Mouse (Mus musculus) neural tube, embryonic 14.5 days (tissue): ENCODE results near the gene Col1a2. TPM values are rescaled to one million over a fixed set of nuclear protein-coding genes. Genes with fewer than 3 reads are reported as not detected.

Experiments used
- ATAC-seq: fragments of 200-750 bp; cut with Nextera tagmentation; 2 replicates; pipeline ENCODE4 v1.8.0; 2017; ENCODE audit warnings: low read depth, mild to moderate bottlenecking, moderate TSS enrichment, moderate library complexity
- H3K27ac ChIP-seq: fragments of 300-500 bp; sonication (generic); 2 replicates; pipeline ENCODE4 v1.5.1; 2014; ENCODE audit warnings: low read depth, mild to moderate bottlenecking, control low read depth, low read length, moderate library complexity, mixed read lengths
- H3K27me3 ChIP-seq: fragments of 300-500 bp; sonication (generic); 2 replicates; pipeline ENCODE4 v1.6.1; 2014; ENCODE audit warnings: low read length; ENCODE audit not compliant: control insufficient read depth, insufficient read depth
- H3K36me3 ChIP-seq: fragments of 300-500 bp; sonication (generic); 2 replicates; pipeline ENCODE4 v1.6.1; 2014; ENCODE audit warnings: low read length, mixed read lengths; ENCODE audit not compliant: control insufficient read depth, insufficient read depth
- H3K4me1 ChIP-seq: fragments of 300-500 bp; sonication (generic); 2 replicates; pipeline ENCODE4 v1.6.1; 2014; ENCODE audit warnings: low read length; ENCODE audit not compliant: control insufficient read depth, insufficient read depth
- H3K4me2 ChIP-seq: fragments of 300-500 bp; sonication (generic); 2 replicates; pipeline ENCODE4 v1.6.1; 2014; ENCODE audit warnings: mild to moderate bottlenecking, low read depth, low read length, control low read depth
- H3K4me3 ChIP-seq: fragments of 300-500 bp; sonication (generic); 2 replicates; pipeline ENCODE4 v1.5.1; 2014; ENCODE audit warnings: low read depth, low read length, control low read depth, mixed read lengths
- H3K9ac ChIP-seq: fragments of 300-500 bp; sonication (generic); replicated peaks from 2 replicates; pipeline ENCODE4 v1.6.1; 2014; ENCODE audit warnings: low read depth, mild to moderate bottlenecking, control low read depth, low read length, mixed read lengths
- H3K9me3 ChIP-seq: fragments of 300-500 bp; sonication (generic); 2 replicates; pipeline ENCODE4 v1.6.1; 2016; ENCODE audit warnings: low read length; ENCODE audit not compliant: control insufficient read depth
- WGBS: fragments of 180-500 bp; shearing (Covaris S2); extraction: QIAGEN DNeasy Blood & Tissue Kit; methylation state at CpG from one replicate; pipeline ENCODE4 v1.1.7; 2014; 5-methylcytosine and 5-hydroxymethylcytosine counted together
- polyA plus RNA-seq: library from polyadenylated mRNA; unstranded; fragments of >200 nt; fragmentation: Nextera tagmentation; extraction: Ambion mirVana; gene quantifications from 2 replicates; pipeline ENCODE4 v1.2.1, GENCODE M21; 2014

Col1a2 gene
- polyA plus RNA-seq, 1 experiment from 2014 or later = 7.8 TPM

DNA sequence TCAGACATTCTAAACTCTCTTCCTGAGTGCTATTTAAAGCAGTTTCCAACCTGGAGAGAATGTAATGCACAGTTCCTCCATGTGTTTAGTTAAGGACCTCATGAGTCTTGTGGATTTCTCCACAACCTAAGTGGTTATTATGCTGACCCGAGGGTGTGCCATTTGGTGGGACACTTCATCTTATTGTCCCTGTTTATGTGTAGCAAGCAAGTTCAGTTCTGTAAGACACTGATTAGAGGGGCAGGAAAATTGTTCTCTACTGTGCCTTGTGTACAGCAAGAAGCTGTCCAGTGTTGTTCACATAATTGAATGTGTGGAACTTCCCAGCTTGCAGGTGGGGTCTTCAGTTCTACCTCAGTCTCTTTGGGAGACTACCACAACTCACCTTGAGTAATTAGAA, 15.6 kb upstream of the Col1a2 start:
- Histone ChIP-seq H3K4me1 (no peaks in the 10 kb centered on the region), H3K36me3 (no peaks in the 10 kb centered on the region), H3K4me2 (no peak overlapping the region), H3K9me3 (no peaks in the 10 kb centered on the region), H3K9ac (no peak overlapping the region), H3K27ac (no peak overlapping the region), H3K4me3 (no peak overlapping the region), H3K27me3 (no peaks in the 10 kb centered on the region)
- 79% methylated on average over 1 of the region's 1 CpGs for WGBS
- ATAC-seq = no peak; the same call in 1 of the 2 replicates

DNA sequence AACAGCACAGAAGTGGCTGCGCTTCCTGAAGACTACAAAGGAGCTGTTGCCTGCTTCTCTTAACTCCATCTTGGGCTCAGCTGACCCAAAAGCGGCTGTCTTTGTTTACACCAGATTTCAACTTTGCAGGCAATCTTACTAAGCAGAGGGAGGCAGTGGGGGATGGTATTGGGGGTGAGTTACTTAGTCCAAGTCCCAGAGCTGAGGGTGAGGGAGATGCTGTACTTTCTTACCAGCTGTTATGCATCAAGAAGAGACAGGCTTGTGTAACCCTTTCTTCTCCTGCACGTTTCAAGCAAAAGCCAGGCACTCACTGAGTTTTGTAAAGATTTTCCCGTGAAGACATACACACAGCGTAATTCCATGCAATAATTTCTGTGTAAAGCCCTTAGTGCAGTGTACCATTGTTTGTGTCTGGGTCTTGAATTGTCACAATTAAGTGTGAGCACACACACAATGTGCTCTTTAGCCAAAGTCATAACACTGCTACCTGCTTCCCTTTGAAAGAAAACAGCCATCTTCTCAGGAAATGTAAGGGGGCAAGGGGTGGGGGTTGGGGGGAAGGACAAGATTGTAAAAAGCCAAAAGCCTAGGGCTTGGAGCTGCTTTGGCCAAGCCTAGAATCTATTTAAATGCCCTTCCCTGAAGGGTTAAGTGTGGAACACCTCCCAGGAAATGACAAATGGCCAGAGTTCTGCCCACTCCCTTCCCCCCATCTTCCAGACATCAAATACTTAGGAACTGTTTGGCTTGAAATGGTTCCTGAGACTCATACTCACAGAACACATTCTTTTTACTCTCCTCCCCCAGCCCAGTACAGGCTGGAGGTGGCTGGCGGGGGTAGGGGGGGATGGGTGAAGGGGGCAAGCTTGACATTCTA, 15.0 kb upstream of the Col1a2 start:
- WGBS = 50% methylated on average over 6 of the region's 6 CpGs
- Histone ChIP-seq H3K4me2 (no peak overlapping the region), H3K36me3 (no peaks in the 10 kb centered on the region), H3K4me1 (no peaks in the 10 kb centered on the region), H3K27me3 (no peaks in the 10 kb centered on the region), H3K4me3 (no peak overlapping the region), H3K27ac (no peak overlapping the region), H3K9ac (no peak overlapping the region), H3K9me3 (no peaks in the 10 kb centered on the region)
- ATAC-seq = no peak; the same call in 1 of the 2 replicates

DNA sequence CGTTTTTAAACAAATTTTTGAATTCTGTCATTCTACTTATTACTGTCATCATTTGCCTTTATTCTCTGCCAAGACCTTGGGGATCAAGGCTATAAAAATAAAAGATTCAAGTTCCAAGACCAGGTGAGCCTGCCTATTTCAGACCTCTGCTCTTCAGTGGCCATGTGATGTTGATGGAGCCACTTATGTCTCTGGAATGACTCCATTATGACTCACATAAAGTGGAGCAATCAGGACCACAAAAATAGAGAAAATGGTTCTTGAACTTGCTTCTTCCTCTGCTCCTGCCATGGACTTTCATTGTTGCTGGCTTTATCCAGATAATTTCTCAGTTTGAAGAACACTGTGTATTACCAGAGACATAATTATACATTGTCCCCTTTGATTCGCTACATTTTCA, 10.9 kb upstream of the Col1a2 start:
- Histone ChIP-seq H3K36me3 (no peaks in the 10 kb centered on the region), H3K4me3 (no peak overlapping the region), H3K27me3 (no peaks in the 10 kb centered on the region), H3K27ac (no peak overlapping the region), H3K4me1 (no peaks in the 10 kb centered on the region), H3K9ac (no peak overlapping the region), H3K4me2 (no peak overlapping the region), H3K9me3 (no peaks in the 10 kb centered on the region)
- ATAC-seq = no peak
- 79% methylated on average over 2 of the region's 2 CpGs for WGBS

DNA sequence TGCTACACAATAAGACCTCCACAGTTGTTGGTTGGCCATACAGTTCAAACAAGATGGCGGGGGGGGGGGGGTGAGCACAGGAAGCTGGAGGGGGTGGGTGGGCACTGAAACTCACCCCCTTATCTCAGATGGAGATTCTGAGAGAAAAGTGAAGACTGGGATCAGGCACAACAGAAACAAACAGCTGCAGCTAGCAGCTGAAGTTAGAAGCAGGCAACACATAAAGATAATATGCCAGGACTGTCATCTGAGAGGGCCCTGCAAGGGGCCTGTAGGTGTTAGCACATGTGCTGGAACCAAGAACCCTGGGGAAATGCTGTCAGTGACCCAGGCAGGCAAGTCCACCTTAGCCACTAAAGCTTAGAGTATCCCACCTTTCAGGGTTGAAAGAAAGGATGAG, 8.2 kb upstream of the Col1a2 start:
- no peaks in the 10 kb centered on the region for H3K9me3 ChIP-seq
- 79% methylated on average over 1 of the region's 1 CpGs for WGBS
- no peak for ATAC-seq
- H3K36me3 ChIP-seq = no peaks in the 10 kb centered on the region
- no peak overlapping the region for H3K9ac ChIP-seq
- H3K4me1 ChIP-seq = no peaks in the 10 kb centered on the region
- H3K4me2 ChIP-seq = no peak overlapping the region
- no peak overlapping the region for H3K4me3 ChIP-seq
- no peak overlapping the region for H3K27ac ChIP-seq
- H3K27me3 ChIP-seq = no peaks in the 10 kb centered on the region

DNA sequence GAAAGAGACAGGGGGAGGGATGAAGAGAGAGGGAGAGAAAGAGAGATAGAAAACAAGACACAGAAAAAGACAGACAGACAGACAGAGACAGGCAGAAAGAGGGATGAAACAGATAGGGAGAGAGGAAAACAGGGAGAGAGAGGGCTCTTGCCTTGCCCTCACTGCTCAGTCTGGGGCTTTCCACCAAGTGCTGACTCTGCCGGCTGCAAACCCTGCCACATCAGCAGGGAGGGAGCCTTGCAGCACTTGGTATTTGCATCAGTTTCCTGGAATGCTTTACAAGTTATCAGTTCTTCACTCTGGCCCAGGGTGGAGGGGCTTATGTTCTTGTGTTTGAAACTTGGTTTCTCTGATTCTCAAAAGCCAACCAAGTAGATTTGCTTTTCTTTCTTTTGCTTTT, 1.5 kb upstream of the Col1a2 start:
- 5% methylated on average over 1 of the region's 1 CpGs for WGBS
- Histone ChIP-seq H3K9ac (no peak overlapping the region), H3K36me3 (no peaks in the 10 kb centered on the region), H3K4me2 (no peak overlapping the region), H3K9me3 (no peaks in the 10 kb centered on the region), H3K27ac (no peak overlapping the region), H3K4me1 (peaks cover 6% of the 10 kb centered on the region), H3K4me3 (no peak overlapping the region), H3K27me3 (no peaks in the 10 kb centered on the region; the same call in 1 of the 2 replicates)
- ATAC-seq = no peak

DNA sequence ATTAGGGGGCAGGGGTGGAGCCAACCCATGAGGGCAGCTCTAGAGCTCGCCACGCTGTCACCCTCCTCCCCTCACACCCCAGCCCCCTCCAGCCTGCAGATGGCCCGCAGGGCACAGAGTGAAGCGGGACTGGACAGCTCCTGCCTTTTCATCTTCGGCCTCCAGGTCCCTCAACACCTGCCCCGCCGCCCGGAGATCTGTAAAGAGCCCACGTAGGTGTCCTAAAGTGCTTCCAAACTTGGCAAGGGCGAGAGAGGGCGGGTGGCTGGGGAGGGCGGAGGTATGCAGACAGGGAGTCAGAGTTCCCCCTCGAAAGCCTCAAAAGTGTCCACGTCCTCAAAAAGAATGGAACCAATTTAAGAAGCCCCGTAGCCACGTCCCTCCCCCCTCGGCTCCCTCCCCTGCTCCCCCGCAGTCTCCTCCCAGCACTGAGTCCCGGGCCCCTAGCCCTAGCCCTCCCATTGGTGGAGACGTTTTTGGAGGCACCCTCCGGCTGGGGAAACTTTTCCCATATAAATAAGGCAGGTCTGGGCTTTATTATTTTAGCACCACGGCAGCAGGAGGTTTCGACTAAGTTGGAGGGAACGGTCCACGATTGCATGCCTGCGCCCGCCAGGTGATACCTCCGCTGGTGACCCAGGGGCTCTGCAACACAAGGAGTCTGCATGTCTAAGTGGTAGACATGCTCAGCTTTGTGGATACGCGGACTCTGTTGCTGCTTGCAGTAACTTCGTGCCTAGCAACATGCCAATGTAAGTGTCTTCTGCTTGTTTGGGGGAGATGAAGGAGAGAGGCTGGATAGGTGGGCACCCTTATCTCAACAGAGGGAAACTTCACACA, 764 bp downstream of the Col1a2 start:
- Histone ChIP-seq H3K27ac (no peak overlapping the region), H3K27me3 (no peaks in the 10 kb centered on the region; the same call in 1 of the 2 replicates), H3K4me2 (peak overlapping the region; percentile 59), H3K4me1 (peaks cover 6% of the 10 kb centered on the region), H3K9me3 (no peaks in the 10 kb centered on the region), H3K36me3 (no peaks in the 10 kb centered on the region), H3K4me3 (peak overlapping the region; percentile 26), H3K9ac (peak overlapping the region; percentile 8; the same call in 1 of the 2 replicates)
- under 1% methylated on average over 30 of the region's 31 CpGs for WGBS
- ATAC-seq = peak; percentile 77

DNA sequence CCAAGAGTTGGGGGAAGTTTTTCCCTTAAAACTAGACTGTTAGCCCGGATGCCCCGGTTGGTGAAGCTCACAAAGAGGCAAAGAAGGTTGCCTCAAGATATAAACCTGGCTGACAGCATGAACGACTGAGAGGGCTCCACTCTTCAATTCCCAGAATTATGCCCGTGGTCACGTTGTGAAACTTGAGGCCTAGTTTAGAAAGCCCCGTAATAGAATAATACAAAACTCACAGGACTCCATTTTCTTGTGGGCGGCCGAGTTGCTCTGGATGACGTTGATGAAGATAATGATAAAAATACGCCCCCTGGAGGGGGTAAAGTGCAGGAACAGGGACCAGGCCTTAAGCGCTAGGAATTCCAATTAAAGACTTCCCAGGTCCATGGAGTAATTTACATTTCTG, 1.5 kb downstream of the Col1a2 start:
- Histone ChIP-seq H3K4me2 (peak overlapping the region; percentile 59), H3K36me3 (no peaks in the 10 kb centered on the region), H3K27me3 (no peaks in the 10 kb centered on the region; the same call in 1 of the 2 replicates), H3K4me1 (peaks cover 6% of the 10 kb centered on the region), H3K9me3 (no peaks in the 10 kb centered on the region), H3K27ac (no peak overlapping the region), H3K9ac (no peak overlapping the region), H3K4me3 (peak overlapping the region; percentile 26)
- ATAC-seq = no peak
- 7% methylated on average over 11 of the region's 11 CpGs for WGBS

DNA sequence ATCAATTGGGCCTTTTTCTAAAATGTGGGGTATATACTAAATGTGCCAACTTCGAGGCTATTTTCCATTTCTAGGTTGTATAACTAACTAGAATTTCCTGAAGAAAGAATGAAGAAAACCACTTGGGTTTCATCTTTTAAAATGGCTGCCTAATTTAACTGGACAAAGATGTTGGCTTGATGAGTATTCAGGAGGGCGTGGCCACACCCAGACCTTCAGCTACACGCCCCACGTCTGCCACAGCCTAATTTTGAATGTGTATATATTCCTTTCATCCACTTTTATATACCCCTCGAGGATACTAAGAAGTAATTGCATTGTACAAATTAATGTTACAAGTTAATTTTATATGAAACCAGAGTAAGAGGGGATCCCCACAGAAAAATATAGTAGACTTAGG, 2.2 kb downstream of the Col1a2 start:
- no peaks in the 10 kb centered on the region for H3K36me3 ChIP-seq
- H3K9ac ChIP-seq = no peak overlapping the region
- no peak overlapping the region for H3K27ac ChIP-seq
- ATAC-seq = no peak
- no peaks in the 10 kb centered on the region; the same call in 1 of the 2 replicates for H3K27me3 ChIP-seq
- 70% methylated on average over 5 of the region's 5 CpGs for WGBS
- no peak overlapping the region for H3K4me2 ChIP-seq
- peaks cover 6% of the 10 kb centered on the region for H3K4me1 ChIP-seq
- H3K4me3 ChIP-seq = peak overlapping the region; percentile 26; the same call in 1 of the 2 replicates
- no peaks in the 10 kb centered on the region for H3K9me3 ChIP-seq

DNA sequence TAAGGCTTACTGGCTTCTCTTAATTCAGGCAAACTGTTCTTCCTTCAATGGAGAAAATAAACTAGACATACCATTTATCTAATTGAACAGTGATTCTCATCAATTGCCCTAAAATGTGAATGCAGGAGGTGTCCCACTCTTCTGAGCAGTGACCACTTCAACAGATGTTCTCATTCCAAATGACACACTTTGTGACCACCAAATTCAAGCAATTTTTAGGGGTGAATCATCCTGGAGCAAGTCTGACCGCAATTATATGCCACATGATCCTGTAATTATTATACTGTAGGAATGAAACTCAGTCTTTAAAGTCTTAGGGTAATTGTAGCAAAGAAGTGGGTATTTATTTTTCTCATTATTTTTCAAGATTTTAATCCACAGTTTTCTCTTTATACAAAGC, 2.7 kb downstream of the Col1a2 start:
- Histone ChIP-seq H3K9me3 (no peaks in the 10 kb centered on the region), H3K36me3 (no peaks in the 10 kb centered on the region), H3K4me3 (no peak overlapping the region), H3K27me3 (no peaks in the 10 kb centered on the region; the same call in 1 of the 2 replicates), H3K27ac (no peak overlapping the region), H3K4me2 (0 out of 2 replicates have a peak overlapping the region, but pooled peaks have one; percentile 11), H3K4me1 (peaks cover 6% of the 10 kb centered on the region), H3K9ac (no peak overlapping the region)
- ATAC-seq = no peak
- 84% methylated on average over 1 of the region's 1 CpGs for WGBS
